Mouse (Mus musculus) layer of hippocampus, adult 11-12 months (tissue): ENCODE measurements at regions not wholly inside any gene's neighbourhood (a gene's known extent, or its start where the extent isn't known, plus 50 kb on each side); places are given as distances from the start of the nearest gene placed in this dataset.

Experiments used
- DNase-seq: peaks from one replicate; pipeline ENCODE4 v3.0.0; 2022; ENCODE audit warnings: low spot score

DNA sequence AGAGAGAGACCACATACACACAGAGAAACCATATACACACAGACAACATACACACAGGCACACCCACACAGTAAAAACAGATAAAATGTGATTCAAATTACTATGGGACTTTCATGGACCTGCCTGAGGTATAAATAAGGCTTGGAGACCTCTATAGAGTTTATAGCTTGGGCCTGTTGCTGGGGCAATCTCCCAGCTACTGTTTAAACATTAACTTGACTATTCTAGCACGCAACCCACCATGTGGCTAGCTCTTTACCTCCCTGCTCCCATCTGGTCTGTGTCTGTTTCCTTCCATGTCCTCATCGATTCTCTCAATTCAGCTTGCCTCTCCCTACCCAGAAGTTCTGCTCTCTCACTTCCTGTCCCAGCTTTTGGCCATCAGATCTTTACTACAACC is 350.5 kb upstream of the Hs6st1 start:
- no peak for DNase-seq

GRCm38 (mm10) chr1:35720063-35720462 is 348.1 kb upstream of the Hs6st1 start:
- DNase-seq: no peak

- DNase-seq: no peak
Measured at GRCm38 (mm10) chr1:35724366-35724900, 343.8 kb upstream of the Hs6st1 start.

DNA sequence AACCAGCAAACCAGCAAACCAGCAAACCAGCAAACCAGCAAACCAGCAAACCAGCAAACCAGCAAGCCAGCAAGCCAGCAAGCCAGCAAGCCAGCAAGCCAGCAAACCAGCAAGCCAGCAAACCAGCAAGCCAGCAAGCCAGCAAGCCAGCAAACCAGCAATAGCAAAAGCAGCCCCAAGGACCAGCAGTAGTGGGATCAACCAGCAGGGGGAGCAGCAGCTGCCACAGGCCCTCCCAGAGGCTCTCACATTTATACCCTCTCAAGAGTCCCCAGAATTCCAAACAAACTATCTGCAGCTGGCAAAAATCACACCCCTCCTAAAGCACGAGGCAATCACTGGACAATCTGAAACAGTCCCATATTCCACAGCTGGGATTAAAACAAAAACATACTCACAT is 341.6 kb upstream of the Hs6st1 start:
- peak; percentile 76 for DNase-seq

GRCm38 (mm10) chr1:35727310-35727990 is 340.8 kb upstream of the Hs6st1 start:
- no peak for DNase-seq

DNA sequence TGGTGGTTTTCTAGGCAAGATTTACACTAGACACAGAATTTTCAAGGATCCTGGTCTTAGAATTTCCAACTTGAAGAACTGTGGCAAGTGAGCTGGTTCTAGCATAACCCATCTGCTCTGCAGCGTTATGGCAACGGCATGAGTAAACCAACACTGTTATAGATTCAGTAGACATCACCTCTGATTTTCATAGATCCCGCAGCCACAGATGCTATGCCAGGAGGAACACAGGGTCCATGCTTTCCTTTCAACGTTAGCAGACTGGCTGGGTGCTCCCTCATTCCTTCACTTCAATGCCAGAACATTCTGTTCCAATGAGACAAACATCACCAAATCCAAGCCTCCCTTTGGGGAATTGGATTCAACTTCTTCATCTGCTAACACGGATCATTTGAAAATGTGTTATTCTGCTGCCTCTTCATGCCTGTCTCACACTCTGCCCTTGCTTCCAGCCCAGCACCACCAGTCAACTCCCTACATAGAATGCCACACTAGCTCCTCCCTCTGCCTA is 338.4 kb upstream of the Hs6st1 start:
- no peak for DNase-seq

- DNase-seq: no peak
Measured at GRCm38 (mm10) chr1:35730309-35730708, 337.9 kb upstream of the Hs6st1 start.

DNA sequence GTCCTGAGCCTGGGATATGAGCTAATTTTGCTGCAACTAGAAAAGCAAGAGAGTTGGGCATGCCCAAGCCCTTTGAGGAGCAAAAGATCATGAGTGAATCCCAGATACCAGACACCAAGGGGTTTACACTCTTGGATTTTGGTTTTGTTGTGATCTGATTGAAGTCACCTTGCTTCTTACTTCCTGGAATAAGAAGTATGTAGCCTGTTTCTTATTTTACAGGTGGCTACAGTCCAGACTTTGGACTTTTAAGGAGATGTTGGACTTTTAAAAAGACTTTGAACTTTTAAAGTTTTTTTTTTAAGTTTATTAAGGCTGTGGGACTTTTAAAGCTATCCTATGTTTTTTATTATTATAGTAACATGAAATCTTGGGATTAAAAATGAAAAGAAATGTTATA is 332.0 kb upstream of the Hs6st1 start:
- DNase-seq: no peak

DNA sequence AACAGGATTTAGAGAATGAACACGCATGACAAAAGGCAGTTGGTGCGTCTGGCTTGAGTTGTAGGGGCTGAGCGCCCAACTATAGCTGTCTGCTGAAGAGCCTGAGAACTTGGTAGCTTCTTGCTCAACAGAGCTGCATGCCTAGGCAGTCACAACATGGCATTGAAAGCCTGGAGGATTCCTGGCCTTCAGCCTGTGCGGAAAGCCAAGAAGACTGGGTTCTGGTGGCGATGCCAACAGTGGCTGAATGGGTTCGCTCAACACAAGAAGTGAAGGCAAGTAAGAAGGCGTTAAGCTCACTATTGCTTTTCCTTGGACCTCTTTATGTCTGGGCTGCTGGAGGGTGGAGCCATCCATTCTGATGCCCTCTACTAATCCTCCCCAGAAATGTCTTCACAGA is 318.6 kb upstream of the Hs6st1 start:
- DNase-seq: peak; percentile 21

- no peak for DNase-seq
Measured at GRCm38 (mm10) chr1:35750092-35750521, 318.1 kb upstream of the Hs6st1 start.

GRCm38 (mm10) chr1:35752636-35753035 is 315.6 kb upstream of the Hs6st1 start:
- no peak for DNase-seq

DNA sequence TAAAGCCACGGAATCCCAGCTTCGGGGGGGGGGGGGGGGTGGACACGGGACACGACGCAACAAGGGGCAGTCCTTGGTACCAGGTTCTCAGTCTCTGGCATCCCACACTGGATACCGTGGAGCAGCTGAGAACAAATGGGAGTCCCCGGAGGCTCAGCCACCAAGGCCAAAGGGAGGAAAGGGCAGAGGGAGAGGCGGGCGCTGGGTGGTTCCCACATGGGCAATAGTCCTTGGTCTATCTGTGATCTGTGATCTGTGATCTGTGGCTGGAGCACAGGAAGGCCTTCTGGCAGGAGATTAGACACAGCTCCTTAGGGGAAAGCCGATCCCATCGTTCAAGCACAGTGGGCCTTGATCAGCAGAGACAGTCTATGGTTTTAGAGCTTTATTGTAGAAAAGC is 314.0 kb upstream of the Hs6st1 start:
- DNase-seq: no peak

DNA sequence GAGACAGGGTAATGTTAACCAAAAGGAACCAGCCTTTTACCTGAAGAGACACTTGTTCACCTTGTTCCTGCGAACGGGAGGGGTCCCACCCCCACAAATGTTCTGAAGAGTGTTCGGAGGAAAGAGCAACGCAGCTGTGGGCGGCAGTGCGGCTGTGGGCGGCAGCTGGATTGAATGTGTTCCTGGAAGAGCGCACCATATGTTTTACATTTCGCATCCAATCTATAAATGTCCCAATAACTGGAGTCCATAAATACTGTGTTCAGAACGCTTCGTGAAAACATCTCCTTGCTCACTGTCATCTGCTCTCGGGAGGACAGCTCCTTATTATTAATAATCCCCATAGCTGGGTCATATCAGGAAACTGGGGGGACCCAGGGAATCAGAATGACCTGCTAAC is 309.2 kb upstream of the Hs6st1 start:
- peak; percentile 75 for DNase-seq

DNA sequence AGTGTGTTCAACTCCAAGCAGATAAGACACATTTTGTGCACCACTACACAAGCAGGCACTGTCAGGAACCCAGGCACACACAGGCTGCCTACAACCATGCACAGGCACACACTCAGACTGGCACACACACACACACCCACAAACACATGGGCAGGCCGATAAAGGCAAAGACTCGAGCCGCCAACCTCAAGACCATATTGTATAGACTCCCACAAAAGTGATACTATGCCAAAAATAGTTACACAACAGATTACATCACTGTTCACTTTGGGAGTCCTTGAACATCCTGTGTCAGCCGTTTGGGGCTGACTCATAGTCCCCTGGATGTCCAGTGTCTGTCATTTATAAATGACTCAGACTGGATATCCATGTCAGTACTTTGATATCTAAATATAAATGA is 308.6 kb upstream of the Hs6st1 start:
- DNase-seq: peak; percentile 71

DNA sequence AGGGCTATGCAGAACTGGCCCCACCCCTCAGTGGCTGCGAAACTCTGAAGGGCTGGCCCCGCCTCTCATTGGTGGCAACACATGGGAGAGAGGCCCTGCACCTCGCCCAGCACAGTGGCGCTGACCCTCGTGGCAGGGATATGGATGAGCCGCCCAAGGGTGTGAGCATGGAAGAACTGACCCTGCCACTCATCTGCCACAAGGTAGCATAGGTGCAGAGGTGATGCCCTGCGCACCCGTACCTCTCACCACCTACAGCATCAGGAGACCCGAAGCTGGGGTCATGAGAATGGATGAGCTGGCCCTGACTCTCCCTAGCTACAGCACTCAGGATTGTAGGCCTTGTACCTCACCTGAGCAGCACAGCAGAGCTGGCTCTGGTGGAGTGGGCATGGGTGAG is 305.1 kb upstream of the Hs6st1 start:
- DNase-seq: no peak

DNA sequence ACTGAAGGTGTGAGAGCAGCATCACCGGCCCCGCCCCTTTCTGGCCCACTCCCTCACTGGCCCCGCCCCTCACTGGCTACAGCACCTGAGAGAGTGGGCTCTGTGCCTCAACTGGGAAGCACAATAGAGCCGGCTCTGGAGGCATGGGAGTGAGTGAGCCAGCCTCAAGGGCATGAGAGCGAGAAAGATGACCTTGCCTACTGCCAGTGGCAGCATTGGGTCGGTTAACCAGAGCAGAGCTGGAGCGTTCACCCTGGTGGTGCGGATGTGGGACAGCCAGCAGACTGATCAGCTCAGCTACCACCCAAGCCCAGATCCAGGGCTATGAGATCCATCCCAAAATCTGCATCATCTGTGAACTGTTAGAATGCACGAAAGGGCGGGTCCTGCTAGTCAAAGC is 304.7 kb upstream of the Hs6st1 start:
- no peak for DNase-seq

- DNase-seq: no peak
Measured at GRCm38 (mm10) chr1:35764068-35764467, 304.1 kb upstream of the Hs6st1 start.

DNA sequence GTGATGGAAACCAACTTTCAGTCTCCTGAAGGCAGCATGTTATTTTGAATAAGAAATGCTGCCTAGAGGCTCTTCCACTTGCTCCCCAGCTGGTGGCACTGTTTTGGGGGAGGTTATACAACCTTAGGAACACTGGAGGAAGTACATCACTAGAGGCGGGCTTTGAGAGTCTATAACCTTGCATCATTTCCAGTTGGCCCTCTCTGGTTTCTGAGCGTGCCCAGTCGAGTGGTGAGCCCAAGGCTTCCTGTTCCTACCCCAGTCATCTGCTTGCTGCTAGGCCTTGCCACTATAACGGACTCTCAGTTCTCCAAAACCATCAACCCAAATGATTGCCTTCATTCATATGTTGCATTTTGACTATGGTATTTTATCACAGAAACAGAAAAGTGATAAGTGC is 302.5 kb upstream of the Hs6st1 start:
- DNase-seq: no peak

DNA sequence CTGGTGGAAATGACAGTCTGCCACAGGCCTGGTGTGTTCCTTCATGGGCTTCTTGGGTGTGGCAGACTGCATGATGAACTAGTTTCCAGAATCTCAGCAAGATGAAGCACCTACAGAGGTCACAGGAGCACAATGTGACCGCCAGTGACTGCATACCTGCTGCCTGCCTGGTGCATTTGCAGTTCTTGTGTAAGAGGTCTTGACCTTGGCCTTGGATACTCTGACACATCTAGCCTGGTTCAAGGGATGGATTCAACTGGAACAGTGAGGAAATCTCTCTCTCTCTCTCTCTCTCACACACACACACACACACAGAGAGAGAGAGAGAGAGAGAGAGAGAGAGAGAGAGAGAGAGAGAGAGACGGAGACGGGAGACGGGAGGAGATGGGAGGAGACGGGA is 301.9 kb upstream of the Hs6st1 start:
- DNase-seq: no peak

DNA sequence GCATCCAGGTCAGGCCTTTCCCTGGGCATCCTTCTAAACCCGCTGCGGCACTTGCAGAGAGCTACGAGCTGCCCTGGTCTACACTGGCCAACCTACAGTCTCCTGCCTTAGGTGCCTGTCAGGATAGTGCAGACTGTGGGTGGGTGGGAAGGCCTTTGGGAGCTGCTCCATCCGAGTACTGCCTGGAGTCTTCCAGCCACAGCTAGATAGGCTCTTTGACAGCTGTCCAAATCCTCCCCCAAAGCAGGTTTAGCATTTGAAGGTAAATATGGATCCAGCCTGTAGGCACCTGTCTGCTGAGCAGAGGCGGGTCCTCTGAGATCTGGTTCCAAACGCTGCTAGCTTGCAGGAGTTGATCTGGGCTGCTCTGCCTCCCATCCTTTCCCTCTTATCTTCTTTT is 295.6 kb upstream of the Hs6st1 start:
- no peak for DNase-seq

- no peak for DNase-seq
Measured at GRCm38 (mm10) chr1:35774566-35774965, 293.6 kb upstream of the Hs6st1 start.

DNA sequence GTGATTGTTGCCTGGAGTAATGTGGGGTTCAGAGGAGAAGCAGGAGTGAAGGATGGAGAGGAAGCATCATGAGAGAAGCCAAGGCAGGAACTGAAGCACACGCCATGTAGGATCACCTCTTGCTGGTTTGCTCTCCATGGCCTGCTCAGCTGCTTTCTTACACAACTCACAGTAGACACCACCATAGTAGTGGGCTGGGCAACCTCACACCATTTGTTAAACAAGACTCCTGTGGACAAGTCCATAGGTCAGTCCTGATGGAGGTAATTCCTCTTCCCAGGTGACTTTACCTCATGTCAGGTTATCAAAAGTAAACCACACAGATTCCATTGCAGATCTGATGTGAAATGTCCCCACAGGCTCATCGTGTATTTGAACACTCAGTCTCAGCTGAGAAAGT is 285.5 kb upstream of the Hs6st1 start:
- DNase-seq: no peak

- no peak for DNase-seq
Measured at GRCm38 (mm10) chr1:35783427-35783826, 284.8 kb upstream of the Hs6st1 start.

DNA sequence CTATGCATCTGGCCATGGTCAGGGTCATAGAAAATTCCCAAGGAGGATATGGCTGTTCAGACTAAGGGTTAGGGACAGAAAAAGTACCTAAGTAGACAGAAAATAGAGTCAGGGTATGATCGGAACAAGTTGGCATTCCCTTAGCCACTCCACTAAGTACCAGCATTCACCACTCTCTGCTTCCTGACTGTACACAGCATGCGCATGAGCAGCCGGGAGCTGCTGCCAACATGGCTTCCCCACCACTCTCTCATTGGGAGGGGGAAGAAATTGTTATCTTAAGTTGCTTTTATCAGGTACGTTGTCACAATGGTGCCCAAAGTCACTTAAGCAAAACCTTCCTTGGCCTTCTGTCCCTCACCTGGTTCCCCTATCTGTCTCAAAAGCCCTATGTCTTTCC is 282.0 kb upstream of the Hs6st1 start:
- DNase-seq: no peak
